Mouse (Mus musculus) hindbrain, embryonic 14.5 days (tissue): ENCODE results near the gene Olfr1034. TPM values are rescaled to one million over a fixed set of nuclear protein-coding genes. Genes with fewer than 3 reads are reported as not detected.

Source experiments
- polyA plus RNA-seq: library from polyadenylated mRNA; unstranded; fragments of >200 nt; fragmentation: Nextera tagmentation; extraction: Ambion mirVana; gene quantifications from 2 replicates; pipeline ENCODE4 v1.2.1, GENCODE M21; 2014

Olfr1034 gene
- polyA plus RNA-seq, 1 experiment from 2014 or later: not detected

Other genes with a start within 250 kb of the Olfr1034 start
- not detected in 2 replicates for gene Olfr1016, start 243.3 kb upstream of the Olfr1034 start, polyA plus RNA-seq
- not detected in 2 replicates for gene Olfr1018, start 227.4 kb upstream of the Olfr1034 start, polyA plus RNA-seq
- gene Olfr1019, start 200.4 kb upstream of the Olfr1034 start, polyA plus RNA-seq: not detected in 2 replicates
- not detected in 2 replicates for gene Olfr1020, start 198.8 kb upstream of the Olfr1034 start, polyA plus RNA-seq
- not detected in 2 replicates for gene Olfr1022, start 177.3 kb upstream of the Olfr1034 start, polyA plus RNA-seq
- gene Olfr1023, start 160.2 kb upstream of the Olfr1034 start, polyA plus RNA-seq: not detected in 2 replicates
- not detected in 2 replicates for gene Olfr1024, start 140.8 kb upstream of the Olfr1034 start, polyA plus RNA-seq
- gene Olfr1025-ps1, start 130.7 kb upstream of the Olfr1034 start, polyA plus RNA-seq: not detected in 2 replicates
- not detected in 2 replicates for gene Olfr1026, start 124.3 kb upstream of the Olfr1034 start, polyA plus RNA-seq
- not detected in 2 replicates for gene Olfr1028, start 95.4 kb upstream of the Olfr1034 start, polyA plus RNA-seq
- gene Olfr1029, start 72.0 kb upstream of the Olfr1034 start, polyA plus RNA-seq: not detected in 2 replicates
- not detected in 2 replicates for gene Olfr1030, start 66.6 kb upstream of the Olfr1034 start, polyA plus RNA-seq
- gene Olfr1031, start 55.6 kb upstream of the Olfr1034 start, polyA plus RNA-seq: not detected in 2 replicates
- gene Olfr1032, start 40.3 kb upstream of the Olfr1034 start, polyA plus RNA-seq: not detected in 2 replicates
- gene Olfr1033, start 25.2 kb upstream of the Olfr1034 start, polyA plus RNA-seq: 0.22 TPM in 1 of 2 replicates, not detected in the other
- not detected in 2 replicates for gene Olfr1036, start 28.1 kb downstream of the Olfr1034 start, polyA plus RNA-seq
- not detected in 2 replicates for gene Olfr1037, start 41.5 kb downstream of the Olfr1034 start, polyA plus RNA-seq
- not detected in 2 replicates for gene Olfr1039, start 90.1 kb downstream of the Olfr1034 start, polyA plus RNA-seq
- not detected in 2 replicates for gene Olfr1040, start 100.9 kb downstream of the Olfr1034 start, polyA plus RNA-seq
- not detected in 2 replicates for gene Olfr1042, start 116.0 kb downstream of the Olfr1034 start, polyA plus RNA-seq
- gene Olfr1043, start 121.7 kb downstream of the Olfr1034 start, polyA plus RNA-seq: not detected in 2 replicates
- not detected in 2 replicates for gene Olfr1044, start 132.0 kb downstream of the Olfr1034 start, polyA plus RNA-seq
- gene Olfr52, start 139.8 kb downstream of the Olfr1034 start, polyA plus RNA-seq: not detected in 2 replicates
- gene Olfr1045, start 157.1 kb downstream of the Olfr1034 start, polyA plus RNA-seq: not detected in 2 replicates
- gene Olfr1046, start 173.5 kb downstream of the Olfr1034 start, polyA plus RNA-seq: not detected in 2 replicates
- not detected in 2 replicates for gene Olfr1047, start 185.5 kb downstream of the Olfr1034 start, polyA plus RNA-seq
- gene Olfr1048, start 194.4 kb downstream of the Olfr1034 start, polyA plus RNA-seq: not detected in 2 replicates
- gene Olfr1049, start 212.5 kb downstream of the Olfr1034 start, polyA plus RNA-seq: not detected in 2 replicates
- gene Olfr1051, start 233.2 kb downstream of the Olfr1034 start, polyA plus RNA-seq: not detected in 2 replicates
- not detected in 2 replicates for gene Olfr1052, start 246.6 kb downstream of the Olfr1034 start, polyA plus RNA-seq